Mouse (Mus musculus) embryo, embryonic 11 days (tissue): Measurements from ENCODE around the gene Gm382.

Experiments
- DNase-seq: peaks from one replicate; pipeline ENCODE4 v3.0.0-alpha.2; 2015

The Gm382 gene

GRCm38 (mm10) chrX:127039672-127040071 is at the start of gene Gm382:
Gene Gm382, plus strand, starts transcription at chrX:127039972.
- DNase-seq, result no peak

DNA sequence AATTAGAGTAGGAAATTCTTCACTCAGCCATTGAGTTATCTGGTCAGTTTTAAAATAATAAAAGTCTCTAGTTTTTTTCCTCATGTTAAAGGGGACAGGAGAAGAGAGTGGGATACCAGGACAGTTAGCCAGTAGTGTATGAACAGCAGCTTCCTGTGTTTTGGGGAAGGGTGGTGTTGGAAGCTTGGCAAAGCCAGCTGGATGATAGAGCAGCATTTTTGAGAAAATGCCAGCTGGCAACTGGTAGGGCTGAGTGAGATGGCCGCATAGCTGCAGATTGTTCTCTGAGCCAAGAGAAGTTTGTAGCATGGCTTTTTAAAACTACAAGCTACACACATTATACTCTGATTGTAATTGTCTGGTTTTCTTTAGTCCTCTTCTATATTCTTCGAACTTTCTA is 30.4 kb downstream of the Gm382 start:
- DNase-seq, result no peak

GRCm38 (mm10) chrX:127091282-127091681 is 51.5 kb downstream of the Gm382 start:
- no peak for DNase-seq

- DNase-seq, result no peak
Measured at GRCm38 (mm10) chrX:127093036-127093435, 53.3 kb downstream of the Gm382 start.

- no peak for DNase-seq
Measured at GRCm38 (mm10) chrX:127093961-127094360, 54.2 kb downstream of the Gm382 start.

GRCm38 (mm10) chrX:127104341-127104740 is 64.6 kb downstream of the Gm382 start:
- no peak for DNase-seq
